Mouse (Mus musculus): ENCODE data around the gene Gm45521. TPM values are rescaled to one million over a fixed set of nuclear protein-coding genes. Genes with fewer than 3 reads are reported as not detected.

The Gm45521 gene
- polyA plus RNA-seq, 1 experiment: not detected

- Histone ChIP-seq H3K79me2 (ENCODE audit: control insufficient read depth, insufficient read depth) (no peaks in the 10 kb centered on the region), H3ac (ENCODE audit: control insufficient read depth, insufficient read length) (no peak overlapping the region), H3K27me3 (ENCODE audit: control insufficient read depth, insufficient read depth, insufficient read length) (no peaks in the 10 kb centered on the region), H3K36me3 (ENCODE audit: control insufficient read depth, insufficient read depth) (no peaks in the 10 kb centered on the region), H3K4me3 (no peak overlapping the region), H3K4me2 (ENCODE audit: low read depth) (no peak overlapping the region)
- TF ChIP-seq REST (IDR thresholded peaks at IDR 0.05; ENCODE audit: insufficient read depth, insufficient read length) (no peak), POLR2AphosphoS2 (IDR thresholded peaks at IDR 0.05; ENCODE audit: insufficient read length, low read depth) (no peak), CEBPB (IDR thresholded peaks at IDR 0.05; ENCODE audit: insufficient read depth, poor library complexity, severe bottlenecking) (no peak), TCF12 (IDR thresholded peaks at IDR 0.05; ENCODE audit: insufficient read depth, poor library complexity, severe bottlenecking) (no peak), SRF (IDR thresholded peaks at IDR 0.05; ENCODE audit: control insufficient read depth, insufficient read length, low read depth) (no peak), MYOG (IDR thresholded peaks at IDR 0.05; ENCODE audit: control insufficient read depth in 1 of 3, insufficient read depth in 1 of 3, insufficient read length in 2 of 3, low read depth in 2 of 3) (no peak)
These were observed 29.8 kb downstream of the Gm45521 start for GRCm38 (mm10) chr14:7986913-7987312.

DNA sequence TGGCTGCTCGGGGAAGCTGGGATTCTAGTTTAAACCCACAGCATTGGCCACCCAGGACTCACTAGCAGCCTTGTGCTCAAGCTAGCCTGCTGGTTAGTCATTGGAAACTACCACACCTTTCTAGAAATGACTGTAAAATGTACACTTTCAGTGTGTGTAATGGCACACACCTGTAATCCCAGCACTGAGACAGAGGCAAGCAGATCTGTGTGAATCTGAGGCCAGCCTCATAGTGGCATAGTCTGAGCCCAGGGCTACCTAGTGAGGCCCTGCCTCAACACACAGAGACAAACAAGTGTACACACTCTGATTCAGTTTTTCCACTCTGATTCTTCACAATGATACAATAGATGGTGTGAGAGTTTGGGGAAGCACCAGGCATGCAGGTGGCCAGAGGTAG, 32.3 kb downstream of the Gm45521 start:
- no peaks in the 10 kb centered on the region for H3K27me3 ChIP-seq (ENCODE audit: control insufficient read depth, insufficient read depth, insufficient read length)
- TF ChIP-seq MYOD1 (IDR thresholded peaks at IDR 0.05; ENCODE audit: control insufficient read depth in 1 of 3, insufficient read length in 2 of 3, low read depth in 2 of 3) (no peak), TCF12 (IDR thresholded peaks at IDR 0.05; ENCODE audit: insufficient read depth, poor library complexity, severe bottlenecking) (no peak), SRF (IDR thresholded peaks at IDR 0.05; ENCODE audit: control insufficient read depth, insufficient read length, low read depth) (no peak), E2F4 (IDR thresholded peaks at IDR 0.05; ENCODE audit: insufficient read depth) (no peak), MAX (IDR thresholded peaks at IDR 0.05; ENCODE audit: low read depth) (no peak), CEBPB (IDR thresholded peaks at IDR 0.05; ENCODE audit: insufficient read depth, poor library complexity, severe bottlenecking) (no peak), REST (IDR thresholded peaks at IDR 0.05; ENCODE audit: insufficient read depth, insufficient read length) (no peak)
- no peak overlapping the region for H3ac ChIP-seq (ENCODE audit: control insufficient read depth, insufficient read length)

DNA sequence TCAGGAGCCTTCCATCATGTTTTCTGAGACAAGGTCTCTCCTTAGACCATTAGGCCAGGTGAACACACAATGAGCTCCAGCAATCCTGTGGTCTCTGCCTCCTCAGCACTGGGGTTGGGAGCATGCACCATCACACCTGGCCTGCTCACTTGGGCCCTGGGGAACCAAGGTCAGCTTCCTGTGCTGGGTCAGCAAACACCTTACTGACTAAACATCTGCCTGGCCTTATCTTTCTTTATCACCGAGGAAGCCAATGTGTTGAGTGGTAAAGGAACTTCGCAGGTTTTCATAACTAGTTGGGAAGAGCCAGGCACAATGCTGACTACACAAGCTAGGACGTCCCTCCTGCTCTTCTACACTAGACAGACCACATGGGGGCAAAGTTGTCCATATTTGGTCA, 32.9 kb downstream of the Gm45521 start:
- TF ChIP-seq POLR2AphosphoS2 (IDR thresholded peaks at IDR 0.05; ENCODE audit: insufficient read length, low read depth): no peak
- no peak for TF ChIP-seq POLR2A (IDR thresholded peaks at IDR 0.05; ENCODE audit: insufficient read length, low read depth)
- no peak for TF ChIP-seq REST (IDR thresholded peaks at IDR 0.05; ENCODE audit: insufficient read depth, insufficient read length)
- TF ChIP-seq CEBPB (IDR thresholded peaks at IDR 0.05; ENCODE audit: insufficient read depth, poor library complexity, severe bottlenecking): no peak
- no peak for TF ChIP-seq MYOD1 (IDR thresholded peaks at IDR 0.05; ENCODE audit: control insufficient read depth in 1 of 3, insufficient read length in 2 of 3, low read depth in 2 of 3)
- TF ChIP-seq MAX (IDR thresholded peaks at IDR 0.05; ENCODE audit: low read depth): no peak
- Histone ChIP-seq H3ac (ENCODE audit: control insufficient read depth, insufficient read length) (no peak overlapping the region), H3K27me3 (ENCODE audit: control insufficient read depth, insufficient read depth, insufficient read length) (no peaks in the 10 kb centered on the region), H3K4me2 (ENCODE audit: low read depth) (no peak overlapping the region), H3K79me2 (ENCODE audit: control insufficient read depth, insufficient read depth) (no peaks in the 10 kb centered on the region), H3K36me3 (ENCODE audit: control insufficient read depth, insufficient read depth) (no peaks in the 10 kb centered on the region), H3K4me3 (no peak overlapping the region)

More for the DNA sequence above, 32.3 kb downstream of the Gm45521 start:
- no peak overlapping the region for H3K4me3 ChIP-seq
- H3K36me3 ChIP-seq (ENCODE audit: control insufficient read depth, insufficient read depth): no peaks in the 10 kb centered on the region
- no peaks in the 10 kb centered on the region for H3K79me2 ChIP-seq (ENCODE audit: control insufficient read depth, insufficient read depth)
- H3K4me2 ChIP-seq (ENCODE audit: low read depth): no peak overlapping the region

GRCm38 (mm10) chr14:7991108-7991776, 34.2 kb downstream of the Gm45521 start:
- Histone ChIP-seq H3K27me3 (ENCODE audit: control insufficient read depth, insufficient read depth, insufficient read length) (no peaks in the 10 kb centered on the region), H3K79me2 (ENCODE audit: control insufficient read depth, insufficient read depth) (no peaks in the 10 kb centered on the region)
- TF ChIP-seq MYOG (IDR thresholded peaks at IDR 0.05; ENCODE audit: control insufficient read depth in 1 of 3, insufficient read depth in 1 of 3, insufficient read length in 2 of 3, low read depth in 2 of 3) (no peak), REST (IDR thresholded peaks at IDR 0.05; ENCODE audit: insufficient read depth, insufficient read length) (no peak), TCF3 (IDR thresholded peaks at IDR 0.05; ENCODE audit: insufficient read length, low read depth) (no peak), MAX (IDR thresholded peaks at IDR 0.05; ENCODE audit: low read depth) (no peak), SRF (IDR thresholded peaks at IDR 0.05; ENCODE audit: control insufficient read depth, insufficient read length, low read depth) (no peak)

GRCm38 (mm10) chr14:7992158-7992557, 35.1 kb downstream of the Gm45521 start:
- no peak overlapping the region for H3K4me2 ChIP-seq (ENCODE audit: low read depth)
- TF ChIP-seq REST (IDR thresholded peaks at IDR 0.05; ENCODE audit: insufficient read depth, insufficient read length): no peak
- no peak for TF ChIP-seq POLR2AphosphoS2 (IDR thresholded peaks at IDR 0.05; ENCODE audit: insufficient read length, low read depth)
- TF ChIP-seq E2F4 (IDR thresholded peaks at IDR 0.05; ENCODE audit: insufficient read depth): no peak
- no peak for TF ChIP-seq POLR2A (IDR thresholded peaks at IDR 0.05; ENCODE audit: insufficient read length, low read depth)
- no peak for TF ChIP-seq USF1 (IDR thresholded peaks at IDR 0.05; ENCODE audit: low read depth)
- H3K79me2 ChIP-seq (ENCODE audit: control insufficient read depth, insufficient read depth): no peaks in the 10 kb centered on the region
- H3ac ChIP-seq (ENCODE audit: control insufficient read depth, insufficient read length): no peak overlapping the region
- H3K36me3 ChIP-seq (ENCODE audit: control insufficient read depth, insufficient read depth): no peaks in the 10 kb centered on the region
- no peak overlapping the region for H3K4me3 ChIP-seq
- H3K27me3 ChIP-seq (ENCODE audit: control insufficient read depth, insufficient read depth, insufficient read length): no peaks in the 10 kb centered on the region

More at GRCm38 (mm10) chr14:7991108-7991776, 34.2 kb downstream of the Gm45521 start:
- H3ac ChIP-seq (ENCODE audit: control insufficient read depth, insufficient read length): no peak overlapping the region
- H3K4me3 ChIP-seq: no peak overlapping the region
- H3K4me2 ChIP-seq (ENCODE audit: low read depth): no peak overlapping the region
- H3K36me3 ChIP-seq (ENCODE audit: control insufficient read depth, insufficient read depth): no peaks in the 10 kb centered on the region

All from myocyte (in vitro differentiated cells).